Mouse (Mus musculus): Measurements from ENCODE around the gene Izumo2.
A peak's percentile ranks its signal among the peaks of the same experiment; 100 is the strongest.
"Not testable (repeated sequence)": the region's sequence is repeated elsewhere in the genome, so short reads cannot be mapped to it uniquely, and the experiment has no call there.

Gene Izumo2

DNA sequence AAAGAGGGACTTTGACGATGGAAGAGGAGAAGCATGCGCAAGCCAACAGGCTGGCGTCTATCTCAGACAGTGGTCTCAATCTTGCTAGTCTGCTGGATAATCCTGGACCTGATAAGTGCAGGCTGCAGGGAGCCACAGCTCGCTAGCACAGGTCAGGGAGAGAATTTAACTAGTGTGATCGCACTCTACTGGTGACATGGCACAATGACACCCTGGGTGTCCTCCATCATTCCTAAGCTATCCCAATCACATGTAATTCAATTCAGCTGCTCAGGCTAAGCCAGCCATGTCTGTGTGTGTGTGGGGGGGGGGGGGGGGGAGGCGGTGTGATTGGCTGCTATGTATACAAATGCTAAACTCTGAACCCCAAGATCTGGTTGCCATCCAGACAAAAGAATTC is 6.6 kb upstream of the Izumo2 start:
- peak; percentile 25 for DNase-seq

GRCm38 (mm10) chr7:44702985-44703384 is 5.6 kb upstream of the Izumo2 start:
- DNase-seq = no peak

DNA sequence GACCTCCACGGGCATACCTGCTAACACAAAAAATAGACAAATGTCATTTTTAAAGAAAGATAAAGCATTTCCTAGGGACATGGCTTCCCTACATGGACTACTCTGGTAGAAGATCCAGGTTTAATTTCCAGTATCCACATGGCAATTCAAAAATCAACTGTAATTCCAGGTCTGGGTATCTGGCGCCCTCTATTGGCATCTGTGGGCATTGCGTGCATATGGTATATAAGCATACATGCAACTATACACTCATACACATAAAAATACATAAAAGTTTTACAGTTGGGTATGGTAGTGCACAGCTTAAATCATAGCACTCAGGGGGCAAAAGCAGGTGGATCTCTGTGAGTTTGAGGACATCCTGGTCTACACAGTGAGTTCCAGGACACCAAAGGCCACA is 4.2 kb upstream of the Izumo2 start:
- peak; percentile 43 for DNase-seq

- DNase-seq = no peak
Observed at GRCm38 (mm10) chr7:44705086-44705485, 3.5 kb upstream of the Izumo2 start.

GRCm38 (mm10) chr7:44706322-44706721 is 2.2 kb upstream of the Izumo2 start:
- no peak for DNase-seq

- DNase-seq = no peak
Observed at GRCm38 (mm10) chr7:44707169-44707675, 1.3 kb upstream of the Izumo2 start.

DNA sequence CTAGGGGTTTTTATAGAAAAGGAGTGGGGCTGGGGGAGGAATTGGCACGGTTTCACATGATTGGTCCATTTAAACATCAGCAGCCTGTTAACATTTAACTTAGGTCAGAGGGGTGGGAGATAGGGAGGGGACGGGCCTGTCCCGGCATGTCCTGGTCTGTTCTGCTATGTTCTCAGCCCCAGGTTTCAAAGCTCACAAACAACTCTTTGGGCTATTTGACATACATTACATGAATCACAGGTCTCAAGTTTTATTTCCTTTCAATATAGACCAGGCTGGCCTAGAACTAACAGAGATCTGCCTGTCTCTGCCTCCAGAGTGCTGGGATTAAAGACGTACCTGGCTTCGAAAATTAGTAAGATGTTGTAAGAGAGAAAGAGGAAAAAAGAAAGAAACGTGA is 449 bp upstream of the Izumo2 start:
- DNase-seq = not testable (repeated sequence)

DNA sequence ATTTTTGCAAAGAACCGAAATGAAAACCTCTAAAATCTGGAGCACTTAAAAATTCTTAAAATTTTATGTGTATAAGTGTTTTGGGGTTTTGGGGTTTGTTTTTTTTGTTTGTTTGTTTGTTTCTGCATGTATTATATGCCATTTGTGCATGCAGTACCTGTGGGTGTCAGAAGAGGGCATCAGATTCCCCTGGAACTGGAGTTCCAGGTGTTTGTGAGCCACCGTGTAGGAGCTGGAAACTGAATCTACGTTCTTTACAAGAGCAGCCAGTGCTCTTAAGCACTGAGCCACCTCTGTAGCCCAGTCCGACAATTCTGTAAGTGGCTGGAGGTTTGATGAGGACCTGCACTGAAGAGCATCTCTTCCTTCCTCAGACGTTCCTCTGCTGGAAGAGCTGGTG is 1.3 kb downstream of the Izumo2 start:
- no peak for DNase-seq

- no peak for DNase-seq
Observed at GRCm38 (mm10) chr7:44722058-44722457, 13.5 kb downstream of the Izumo2 start.

DNA sequence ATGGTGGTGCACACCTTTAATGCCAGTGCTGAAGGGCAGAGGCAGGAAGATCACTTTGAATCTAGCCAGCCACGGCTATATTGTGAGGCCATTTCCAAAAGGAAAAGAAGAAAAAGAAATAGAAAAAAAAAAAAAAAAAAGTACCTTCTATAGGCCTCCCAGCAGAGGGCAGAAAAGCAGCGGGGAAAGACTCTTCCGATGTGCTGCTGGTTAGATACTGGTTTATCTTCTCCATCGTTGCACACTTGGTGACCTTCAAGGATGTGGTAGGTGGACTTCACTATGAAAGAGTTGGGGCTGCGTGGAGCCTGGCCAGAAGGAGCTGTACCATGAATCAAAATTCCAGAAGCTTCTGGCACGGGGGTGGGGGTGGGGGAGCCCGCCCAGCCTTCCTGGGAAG is 15.8 kb downstream of the Izumo2 start:
- no peak for DNase-seq

DNA sequence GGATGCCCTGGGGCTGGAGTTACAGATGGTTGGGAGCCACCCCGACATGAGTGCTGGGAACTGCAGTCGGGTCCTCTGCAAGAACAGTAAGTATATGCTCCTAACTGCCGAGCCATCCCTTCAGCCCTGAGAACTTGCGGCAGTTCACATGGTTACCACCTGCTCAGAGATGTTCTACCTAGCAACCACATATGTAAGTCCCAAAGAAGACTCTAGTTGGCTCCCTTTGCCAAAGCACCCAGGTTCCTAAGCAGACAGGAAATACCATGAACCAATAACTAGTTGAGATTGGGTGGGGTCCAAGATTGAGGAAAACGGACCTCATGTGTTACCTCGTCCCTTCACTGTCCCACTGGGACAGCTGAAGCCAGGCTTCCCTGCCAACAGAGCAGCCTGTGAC is 17.8 kb downstream of the Izumo2 start:
- no peak for DNase-seq

- DNase-seq = no peak
Observed at GRCm38 (mm10) chr7:44727151-44727550, 18.6 kb downstream of the Izumo2 start.

DNA sequence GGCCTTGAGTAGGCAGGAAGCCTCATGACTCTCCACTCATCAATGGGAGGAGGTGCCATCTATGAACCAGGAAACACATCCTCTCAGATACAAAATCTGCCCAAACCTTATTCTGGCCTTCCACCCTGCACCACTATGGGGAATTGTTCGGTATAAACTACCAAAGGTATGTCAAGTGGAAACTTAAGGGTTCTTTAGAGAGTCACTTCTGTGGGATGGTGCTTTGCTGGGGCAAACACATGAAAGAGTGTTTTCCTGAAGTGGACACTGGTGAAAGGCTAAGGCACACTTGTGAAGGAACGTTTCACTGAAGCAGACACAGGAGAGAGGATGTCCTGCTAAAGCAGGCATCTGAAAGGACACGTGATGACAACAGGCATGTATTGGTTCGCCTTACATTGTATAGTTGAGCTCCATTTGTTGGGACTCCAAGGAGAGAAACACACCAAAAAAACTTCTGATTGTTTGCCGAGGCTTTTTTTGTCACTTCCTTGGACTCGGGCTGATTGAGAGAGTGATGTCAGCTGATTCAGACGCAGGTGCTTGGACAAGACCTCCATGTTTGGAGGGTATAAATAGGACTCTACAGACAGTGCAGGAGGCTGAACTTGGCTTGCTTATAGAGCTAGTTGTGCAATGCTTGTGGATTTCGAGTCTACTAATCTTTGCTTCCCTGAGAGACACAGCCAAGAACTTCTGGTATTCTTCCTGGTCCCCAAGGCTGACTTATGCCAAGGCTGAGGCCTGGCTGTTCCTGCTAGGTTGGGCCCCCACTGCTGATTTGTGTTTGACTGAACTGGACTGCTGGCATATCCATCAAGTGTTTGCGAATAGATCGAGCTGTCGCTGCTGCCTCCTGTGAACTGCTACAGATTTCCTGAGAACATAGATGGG is 19.8 kb downstream of the Izumo2 start:
- DNase-seq = no peak

GRCm38 (mm10) chr7:44733723-44734122 is 25.2 kb downstream of the Izumo2 start:
- DNase-seq = no peak

- DNase-seq = no peak
Observed at GRCm38 (mm10) chr7:44741361-44741760, 32.8 kb downstream of the Izumo2 start.

DNA sequence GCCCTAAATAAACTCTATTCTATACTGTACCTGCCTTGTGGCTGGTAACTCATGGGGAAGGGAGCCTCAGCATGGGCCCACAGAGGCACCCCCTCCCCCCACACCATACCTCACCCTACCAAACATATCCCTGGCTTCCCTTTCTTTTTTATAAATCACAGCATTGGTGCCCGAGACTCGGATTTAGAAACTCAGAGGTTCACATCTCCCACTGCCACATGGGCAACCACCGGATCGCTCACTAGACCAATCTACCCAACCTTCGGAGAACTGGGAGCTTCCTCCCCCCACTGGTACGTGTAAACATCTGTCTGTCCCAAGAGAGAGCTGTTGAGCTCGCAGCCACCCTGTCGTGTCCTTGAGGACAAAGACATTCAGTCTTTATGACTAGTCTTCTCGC is 35.7 kb downstream of the Izumo2 start:
- no peak for DNase-seq

GRCm38 (mm10) chr7:44745076-44745475 is 36.5 kb downstream of the Izumo2 start:
- DNase-seq = peak; percentile 84

DNA sequence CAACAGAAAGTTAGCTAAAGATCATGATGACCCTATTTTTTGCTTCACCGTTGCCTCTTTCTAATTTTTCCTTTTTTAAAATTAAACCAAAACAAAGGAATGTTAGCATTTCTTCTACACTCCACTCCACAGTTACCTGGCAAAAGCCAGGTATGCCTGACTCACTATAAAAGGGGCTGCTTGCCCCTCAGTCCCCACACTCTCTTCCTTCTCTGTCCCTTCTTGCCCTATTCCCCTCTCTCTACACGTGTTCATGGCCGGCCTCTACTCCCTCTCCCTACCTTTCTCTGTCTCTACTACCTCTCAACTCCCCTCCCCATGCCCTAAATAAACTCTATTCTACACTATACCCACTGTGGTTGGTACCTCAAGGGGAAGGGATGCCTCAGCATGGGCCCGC is 38.6 kb downstream of the Izumo2 start:
- DNase-seq = no peak

DNA sequence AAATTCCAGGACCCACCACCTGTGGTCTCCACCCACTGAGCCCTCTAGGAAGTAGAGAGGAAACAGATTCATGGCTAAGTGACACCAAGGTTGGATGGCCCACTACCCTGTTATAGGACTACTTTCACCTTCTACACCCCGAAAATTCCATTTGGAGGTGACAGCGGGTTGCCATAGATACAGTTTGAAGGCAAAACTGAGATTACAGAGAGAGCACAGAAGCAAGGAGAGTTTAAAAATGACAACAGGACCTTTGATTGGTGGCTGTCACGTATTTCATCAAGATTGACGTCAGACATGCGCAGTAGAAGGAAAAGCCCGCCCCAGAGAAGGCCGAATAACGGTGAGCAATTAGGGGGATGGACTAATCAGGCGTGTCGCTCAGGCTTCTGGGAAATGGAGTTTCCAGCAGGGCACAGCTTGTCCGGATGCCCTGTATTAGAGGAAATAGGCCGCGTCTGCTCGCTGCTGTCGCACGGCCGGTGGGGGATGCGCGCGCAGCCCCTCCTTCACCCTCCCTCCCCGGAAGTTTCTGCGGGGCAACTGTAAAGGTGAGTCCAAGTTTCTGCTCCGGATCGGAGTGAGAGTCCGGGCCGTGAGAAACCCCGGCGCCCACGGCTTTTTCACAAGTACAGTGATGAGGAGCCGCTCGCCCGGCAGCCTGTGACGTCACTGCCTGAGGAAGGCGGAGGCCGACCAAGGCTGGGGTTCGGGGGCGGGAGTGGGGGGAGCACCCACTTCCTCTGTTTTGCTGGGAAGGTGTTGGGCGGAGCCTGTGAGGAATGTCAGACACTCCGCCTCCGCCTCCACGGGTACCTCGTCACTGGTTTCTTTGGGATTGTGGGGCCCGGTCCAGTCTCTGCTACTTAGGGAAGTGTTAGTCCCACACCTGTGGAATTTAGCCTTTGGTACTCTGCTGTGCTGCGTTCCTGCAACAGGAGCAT is 39.8 kb downstream of the Izumo2 start, which contains the start of gene Vrk3:
Gene Vrk3 (plus strand): TSS at position 313 of the 944 bp plus-strand sequence.
- peak; percentile 98 for DNase-seq

DNA sequence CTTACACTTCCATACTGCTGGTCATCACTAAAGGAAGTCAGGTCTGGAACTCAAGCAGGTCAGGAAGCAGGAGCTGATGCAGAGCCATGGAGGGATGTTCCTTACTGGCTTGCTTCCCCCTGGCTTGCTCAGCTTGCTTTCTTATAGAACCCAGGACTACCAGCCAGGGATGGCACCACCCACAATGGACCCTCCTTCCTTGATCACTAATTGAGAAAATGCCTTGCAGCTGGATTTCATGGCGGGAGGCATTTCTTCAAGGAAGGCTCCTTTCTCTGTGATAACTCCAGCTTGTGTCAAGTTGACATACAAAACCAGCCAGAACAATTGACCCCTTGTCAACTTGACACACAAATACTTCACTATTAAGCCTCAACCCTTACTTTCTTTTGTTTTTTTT is 42.4 kb downstream of the Izumo2 start, which contains the start of gene Zfp473:
Gene Zfp473 (minus strand): TSS at position 101 of the 400 bp plus-strand sequence.
- DNase-seq = not testable (repeated sequence)

GRCm38 (mm10) chr7:44757164-44757563 is 48.6 kb downstream of the Izumo2 start:
- DNase-seq = no peak

DNA sequence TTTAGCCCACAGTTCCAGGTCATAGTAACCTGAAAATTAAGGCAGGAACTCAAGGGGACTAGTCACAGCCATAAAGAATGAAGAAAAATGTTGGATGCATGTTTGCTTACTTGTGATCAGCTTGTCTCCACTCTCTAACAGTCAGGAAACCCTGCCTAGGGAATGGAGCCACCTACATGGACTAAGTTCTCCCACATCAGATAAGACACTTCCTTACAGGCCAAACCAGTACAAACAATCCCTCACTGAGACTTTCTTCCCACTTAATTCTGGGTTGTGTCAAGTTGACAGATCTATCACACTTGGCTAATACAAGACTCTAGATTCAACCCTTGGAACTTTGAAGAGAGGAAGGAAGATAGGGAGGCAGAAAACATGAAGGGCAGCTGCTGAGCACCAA is 51.8 kb downstream of the Izumo2 start:
- no peak for DNase-seq

DNA sequence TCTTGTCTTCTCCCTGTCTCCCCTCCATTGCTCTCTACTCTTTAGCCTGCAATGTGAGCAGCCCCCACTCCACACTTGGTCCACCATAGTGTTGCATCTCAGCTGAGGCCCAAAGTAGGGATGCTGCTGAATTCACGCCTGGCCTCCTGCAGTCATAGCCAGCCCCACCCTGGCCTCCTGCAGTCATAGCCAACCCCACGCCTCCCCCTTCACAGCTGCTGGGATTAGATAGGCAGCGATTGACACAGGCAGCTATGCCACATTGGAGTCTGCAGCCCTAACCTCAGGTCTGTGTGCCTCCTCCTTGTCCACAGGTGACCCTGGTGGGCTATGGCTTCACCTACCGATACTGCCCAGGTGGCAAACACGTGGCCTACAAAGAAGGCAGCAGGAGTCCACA is 59.6 kb downstream of the Izumo2 start:
- DNase-seq = no peak
